Mouse (Mus musculus) heart, postnatal 25 days (tissue): ENCODE data around the gene Gm7347. TPM values are rescaled to one million over a fixed set of nuclear protein-coding genes. Genes with fewer than 3 reads are reported as not detected.
A peak's percentile ranks its signal among the peaks of the same experiment; 100 is the strongest.
"Not testable (repeated sequence)": the region's sequence is repeated elsewhere in the genome, so short reads cannot be mapped to it uniquely, and the experiment has no call there.

Experiments
- DNase-seq: peaks from one replicate; pipeline ENCODE4 v3.0.0; 2022; ENCODE audit warnings: low spot score
- intact Hi-C: fragments of 180-260 bp; cut with DNase I; formaldehyde crosslinking; loops from one replicate; pipeline ENCODE4 v1.15.1; 2025
- total RNA-seq, 2 experiments: library from RNA; stranded (reverse); gene quantifications; 2 replicates each; pipeline ENCODE4 v1.2.3; 2021

Gene Gm7347
- not detected for total RNA-seq

GRCm38 (mm10) chr5:26058481-26058880 lies at the start of gene Gm7347:
Gm7347 (minus strand) TSS chr5:26058581.
- DNase-seq, intact Hi-C loops: not testable (repeated sequence)

GRCm38 (mm10) chr5:26105262-26105661 lies 46.9 kb upstream of the Gm7347 start, which contains the start of gene 5031410I06Rik:
5031410I06Rik (minus strand) TSS chr5:26105362.
- intact Hi-C loops, DNase-seq: not testable (repeated sequence)

GRCm38 (mm10) chr5:26089191-26089590 lies 30.8 kb upstream of the Gm7347 start, which contains the start of gene Gm10471:
Gm10471 (minus strand) TSS chr5:26089291.
- DNase-seq: not testable (repeated sequence)

GRCm38 (mm10) chr5:26079023-26079422 lies 20.6 kb upstream of the Gm7347 start:
- DNase-seq, intact Hi-C loops: not testable (repeated sequence)

More at GRCm38 (mm10) chr5:26089191-26089590, 30.8 kb upstream of the Gm7347 start, which contains the start of gene Gm10471:
- intact Hi-C loops: not testable (repeated sequence)

- DNase-seq: no peak
- intact Hi-C loops: no loop called here
Measured at GRCm38 (mm10) chr5:26070716-26071115, 12.3 kb upstream of the Gm7347 start.

GRCm38 (mm10) chr5:26039458-26039857 lies 18.9 kb downstream of the Gm7347 start, which contains the start of gene Speer4a:
Speer4a (minus strand) TSS chr5:26039558.
- DNase-seq, intact Hi-C loops: not testable (repeated sequence)

GRCm38 (mm10) chr5:26022816-26023215 lies 35.6 kb downstream of the Gm7347 start, which contains the start of gene Gm5862:
Gm5862 (minus strand) TSS chr5:26022916.
- intact Hi-C loops: not testable (repeated sequence)

GRCm38 (mm10) chr5:26007697-26008096 lies 50.7 kb downstream of the Gm7347 start:
- DNase-seq, intact Hi-C loops: not testable (repeated sequence)

More at GRCm38 (mm10) chr5:26022816-26023215, 35.6 kb downstream of the Gm7347 start, which contains the start of gene Gm5862:
- not testable (repeated sequence) for DNase-seq

- DNase-seq: peak; percentile 2
- intact Hi-C loops: not testable (repeated sequence)
Measured at GRCm38 (mm10) chr5:26006937-26007695, 51.3 kb downstream of the Gm7347 start.

- DNase-seq, intact Hi-C loops: not testable (repeated sequence)
Measured at GRCm38 (mm10) chr5:26004698-26005097, 53.7 kb downstream of the Gm7347 start, which contains the start of gene Gm1979. Gm1979 (minus strand) TSS chr5:26004798.

Other genes starting within 250 kb of the Gm7347 start
- gene Gm21663, start 116.2 kb downstream of the Gm7347 start, total RNA-seq: not detected
- gene Gm21671, start 104.2 kb downstream of the Gm7347 start, total RNA-seq: not detected
- gene Gm21680, start 85.9 kb downstream of the Gm7347 start, total RNA-seq: not detected
- gene Gm21698, start 69.9 kb downstream of the Gm7347 start, total RNA-seq: not detected
- gene Gm1979, start 53.8 kb downstream of the Gm7347 start, total RNA-seq: not detected
- not detected for gene Gm5862, start 35.7 kb downstream of the Gm7347 start, total RNA-seq
- gene Speer4a, start 19.0 kb downstream of the Gm7347 start, total RNA-seq: not detected
- not detected for gene Gm10471, start 30.7 kb upstream of the Gm7347 start, total RNA-seq
- gene 5031410I06Rik, start 46.8 kb upstream of the Gm7347 start, total RNA-seq: not detected
- gene Gm10220, start 62.8 kb upstream of the Gm7347 start, total RNA-seq: not detected
- not detected for gene Gm7361, start 199.1 kb upstream of the Gm7347 start, total RNA-seq